Mouse (Mus musculus): ENCODE data around the gene Efna5. TPM values are rescaled to one million over a fixed set of nuclear protein-coding genes. Genes with fewer than 3 reads are reported as not detected.

Efna5 gene
- polyA plus RNA-seq (2014; fragmentation: Illumina TruSeq; extraction: RNeasy Lipid Tissue Mini Kit (QIAGEN cat#74804); ENCODE audit: insufficient read depth, low read depth, low replicate concordance): 1.1 TPM

DNA sequence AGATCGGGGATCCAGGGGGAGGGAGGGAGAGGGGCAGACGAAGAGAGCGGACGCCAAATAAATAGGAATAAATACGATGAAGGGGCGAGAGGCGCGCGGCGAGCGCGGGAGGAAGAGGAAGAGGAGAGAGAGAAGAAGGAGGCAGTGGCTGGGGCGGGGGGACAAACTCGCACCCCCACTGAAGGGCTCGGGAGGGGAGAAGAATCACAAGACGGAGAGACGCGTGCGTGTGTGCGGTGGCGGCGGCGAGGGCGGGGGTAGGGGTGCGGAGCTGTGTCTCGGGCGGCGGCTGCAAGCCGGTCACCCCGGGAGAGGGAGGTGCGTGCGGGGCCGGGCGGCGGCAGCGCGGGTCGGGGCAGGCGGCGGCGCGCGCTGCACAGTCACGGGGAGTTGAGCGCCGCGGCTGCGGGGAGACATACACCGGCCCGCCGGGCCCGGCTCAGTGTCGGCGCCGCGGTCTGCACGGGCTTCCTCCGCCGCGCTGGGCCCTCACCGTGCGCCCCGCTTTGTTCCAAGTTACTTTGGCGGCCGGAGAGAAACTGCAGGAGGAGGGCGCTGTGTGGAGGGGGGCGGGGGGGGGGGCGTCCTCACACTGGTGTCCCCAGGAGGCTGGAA, at the start of gene Efna5:
TSS of gene Efna5 (minus strand) at position 142 of the 615 bp plus-strand sequence.

